Mouse (Mus musculus) left cerebral cortex, postnatal 36 days (tissue): ENCODE measurements around the gene Aars2. TPM values are rescaled to one million over a fixed set of nuclear protein-coding genes. Genes with fewer than 3 reads are reported as not detected.
A peak's percentile ranks its signal among the peaks of the same experiment; 100 is the strongest.

Source experiments
- DNase-seq, 2 experiments: peaks; one replicate each; pipeline ENCODE4 v3.0.0; 2021 to 2022; ENCODE audit warnings: low spot score in 2 of 2, mixed read lengths in 1 of 2
- intact Hi-C: fragments of 180-260 bp; cut with DNase I; formaldehyde crosslinking; loops from one replicate; pipeline ENCODE4 v1.15.1; 2025
- total RNA-seq, 2 experiments: library from RNA; stranded (reverse); gene quantifications; 2 replicates each; pipeline ENCODE4 v1.2.3; 2021

The Aars2 gene
- total RNA-seq, 2 experiments from 2014 or later, result 23.1 to 26.4 TPM

GRCm38 (mm10) chr17:45495398-45495797, 11.2 kb upstream of the Aars2 start:
- intact Hi-C loops, result no loop called here
- no peak for DNase-seq

- intact Hi-C loops, result no loop called here
- no peak for DNase-seq
Measured at GRCm38 (mm10) chr17:45498397-45498796, 8.2 kb upstream of the Aars2 start.

GRCm38 (mm10) chr17:45499516-45499915, 7.1 kb upstream of the Aars2 start:
- intact Hi-C loops, result no loop called here
- no peak for DNase-seq

GRCm38 (mm10) chr17:45500981-45501380, 5.7 kb upstream of the Aars2 start:
- DNase-seq, result no peak
- intact Hi-C loops, result no loop called here

- intact Hi-C loops, result no loop called here
Measured at GRCm38 (mm10) chr17:45502324-45502723, 4.3 kb upstream of the Aars2 start.

GRCm38 (mm10) chr17:45503301-45503973, 3.2 kb upstream of the Aars2 start:
- no peak for DNase-seq
- intact Hi-C loops, result no loop called here

More at GRCm38 (mm10) chr17:45502324-45502723, 4.3 kb upstream of the Aars2 start:
- DNase-seq, result no peak

- DNase-seq, result no peak
Measured at GRCm38 (mm10) chr17:45505941-45506465, 638 bp upstream of the Aars2 start.

GRCm38 (mm10) chr17:45510871-45511270, 4.2 kb downstream of the Aars2 start:
- intact Hi-C loops, result no loop called here
- DNase-seq, result no peak

More at GRCm38 (mm10) chr17:45505941-45506465, 638 bp upstream of the Aars2 start:
- intact Hi-C loops, result no loop called here

GRCm38 (mm10) chr17:45511757-45512156, 5.1 kb downstream of the Aars2 start:
- intact Hi-C loops, result no loop called here
- no peak for DNase-seq

- intact Hi-C loops, result no loop called here
- no peak for DNase-seq
Measured at GRCm38 (mm10) chr17:45515204-45515726, 8.6 kb downstream of the Aars2 start.

- no peak for DNase-seq
- intact Hi-C loops, result loop anchor here (1.0 kb wide), 1 partner anchor 34 kb away; no protein-coding TSS in a partner anchor
Measured at GRCm38 (mm10) chr17:45515806-45516205, 9.2 kb downstream of the Aars2 start.

GRCm38 (mm10) chr17:45516488-45516887, 9.8 kb downstream of the Aars2 start:
- intact Hi-C loops, result loop anchor here (1.0 kb wide), 1 partner anchor 34 kb away; no protein-coding TSS in a partner anchor
- DNase-seq, result peak; percentile 78 to 80

- intact Hi-C loops, result no loop called here
- no peak for DNase-seq
Measured at GRCm38 (mm10) chr17:45517135-45517534, 10.5 kb downstream of the Aars2 start.

- intact Hi-C loops, result no loop called here
- DNase-seq, result no peak
Measured at GRCm38 (mm10) chr17:45517549-45518215, 11.0 kb downstream of the Aars2 start.

- DNase-seq, result no peak
Measured at GRCm38 (mm10) chr17:45518766-45519475, 12.3 kb downstream of the Aars2 start.

GRCm38 (mm10) chr17:45520136-45520535, 13.5 kb downstream of the Aars2 start:
- intact Hi-C loops, result no loop called here

More at GRCm38 (mm10) chr17:45518766-45519475, 12.3 kb downstream of the Aars2 start:
- intact Hi-C loops, result no loop called here

GRCm38 (mm10) chr17:45523263-45523662, 16.6 kb downstream of the Aars2 start, which contains the start of gene Tcte1:
Gene Tcte1 (plus strand): TSS chr17:45523434.
- DNase-seq, result no peak

More at GRCm38 (mm10) chr17:45520136-45520535, 13.5 kb downstream of the Aars2 start:
- no peak for DNase-seq

GRCm38 (mm10) chr17:45524961-45525360, 18.3 kb downstream of the Aars2 start:
- intact Hi-C loops, result no loop called here
- DNase-seq, result no peak

More at GRCm38 (mm10) chr17:45523263-45523662, 16.6 kb downstream of the Aars2 start, which contains the start of gene Tcte1:
- intact Hi-C loops, result no loop called here

GRCm38 (mm10) chr17:45526571-45526970, 19.9 kb downstream of the Aars2 start:
- intact Hi-C loops, result no loop called here

GRCm38 (mm10) chr17:45530346-45530782, 23.7 kb downstream of the Aars2 start:
- intact Hi-C loops, result no loop called here
- DNase-seq, result peak; percentile 83 to 86

More at GRCm38 (mm10) chr17:45526571-45526970, 19.9 kb downstream of the Aars2 start:
- no peak for DNase-seq
